Mouse (Mus musculus) right cerebral cortex, postnatal 36 days (tissue): ENCODE results near the gene Arhgef3.
"Not testable (repeated sequence)": the region's sequence is repeated elsewhere in the genome, so short reads cannot be mapped to it uniquely, and the experiment has no call there.

Experiments used
- DNase-seq, 2 experiments: peaks; one replicate each; pipeline ENCODE4 v3.0.0; 2022; ENCODE audit warnings: low spot score in 2 of 2, mixed read lengths in 1 of 2

Gene Arhgef3

DNA sequence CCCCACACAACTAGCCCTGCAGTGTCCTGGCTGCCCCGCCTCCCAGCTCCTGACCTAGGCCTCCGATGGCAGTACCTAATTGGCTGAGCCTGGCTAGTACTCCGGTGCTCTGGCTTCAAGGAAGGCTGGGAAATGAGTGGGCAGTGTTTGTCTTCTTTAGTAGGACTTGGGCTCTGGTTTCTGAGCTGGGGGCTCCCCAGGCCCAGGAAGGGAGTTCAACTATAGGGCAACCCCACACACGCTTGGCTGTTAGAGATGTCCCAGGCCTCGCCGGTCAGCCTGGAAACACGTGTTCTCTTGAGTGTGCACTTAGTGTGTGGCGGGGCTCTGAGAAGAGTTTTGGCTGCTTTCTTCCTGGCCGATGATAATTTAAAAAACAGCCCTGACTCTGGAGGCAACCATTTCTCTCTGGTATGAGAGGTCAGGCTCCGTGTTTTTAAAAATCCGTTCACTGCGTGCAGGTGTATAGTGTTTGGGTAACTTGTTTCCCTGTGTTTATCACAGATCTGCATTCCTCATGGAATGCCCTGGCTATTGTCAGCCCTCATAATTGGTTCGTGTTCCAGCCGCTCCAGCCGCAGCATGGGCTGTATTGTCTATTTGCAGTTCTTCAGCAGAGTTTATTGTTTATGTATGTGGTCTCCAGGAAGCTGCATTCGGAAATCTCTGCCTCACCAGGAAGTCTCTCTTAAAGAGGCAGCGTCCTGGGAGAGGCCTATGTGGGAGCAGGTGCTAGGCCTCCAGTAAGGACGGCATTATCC, 115.7 kb downstream of the Arhgef3 start:
- DNase-seq: no peak

DNA sequence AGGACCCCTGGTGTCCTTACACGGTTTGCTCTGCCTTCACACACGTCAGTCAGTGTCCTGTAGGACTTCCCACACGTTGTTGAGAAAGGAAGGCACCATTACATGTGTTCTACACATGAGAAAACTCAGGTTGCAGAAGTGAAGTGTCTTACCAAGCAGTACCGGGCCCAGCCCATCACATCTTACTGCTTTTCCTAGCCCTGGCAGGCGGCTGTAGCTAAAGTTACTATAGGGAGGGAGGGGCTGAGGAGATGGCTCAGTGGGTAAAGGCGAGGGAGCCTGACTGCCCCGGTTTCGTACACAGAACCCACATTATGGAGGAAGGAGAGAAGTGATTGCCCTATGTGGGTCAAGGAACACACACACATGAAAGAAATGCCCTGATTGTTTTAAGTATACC, 116.8 kb downstream of the Arhgef3 start:
- no peak for DNase-seq

DNA sequence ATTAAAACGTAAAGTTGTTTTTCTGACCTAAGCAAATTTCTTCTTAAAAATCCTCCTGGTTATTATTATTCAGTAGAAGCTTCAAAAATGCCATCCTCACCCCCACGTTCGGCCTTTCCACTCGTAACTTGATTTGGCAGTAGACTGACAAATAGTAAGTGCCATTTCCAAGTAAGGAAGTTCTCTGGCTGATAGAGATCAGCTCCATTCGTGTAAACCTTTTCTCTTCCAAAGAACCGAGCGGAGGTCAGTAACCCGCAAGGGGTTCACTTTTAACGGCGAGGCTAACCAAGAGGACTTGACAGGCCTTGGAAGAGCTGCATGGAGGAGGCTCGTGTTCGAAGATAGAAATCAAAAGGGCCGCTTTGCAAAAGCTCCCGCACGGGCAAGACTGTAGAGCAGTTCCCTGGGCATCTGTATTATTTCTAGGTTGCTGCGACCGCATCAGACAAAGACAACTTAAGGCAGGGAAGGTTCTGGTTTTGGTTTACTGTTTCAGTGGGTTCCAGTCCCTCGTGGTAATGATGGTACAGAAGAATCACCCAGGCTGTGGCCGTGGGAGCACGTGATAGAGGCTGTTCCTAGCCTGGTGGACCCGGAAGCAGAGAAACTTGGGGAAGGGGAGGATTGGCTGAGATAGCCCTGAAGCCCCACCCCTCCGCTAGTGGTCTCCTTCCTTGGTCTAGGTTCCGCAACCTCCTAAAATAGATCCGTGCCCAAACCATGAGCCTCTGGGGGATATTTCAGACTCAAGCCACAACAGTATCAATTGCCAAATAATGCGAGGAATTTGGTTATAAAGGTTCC, 117.5 kb downstream of the Arhgef3 start:
- no peak for DNase-seq

DNA sequence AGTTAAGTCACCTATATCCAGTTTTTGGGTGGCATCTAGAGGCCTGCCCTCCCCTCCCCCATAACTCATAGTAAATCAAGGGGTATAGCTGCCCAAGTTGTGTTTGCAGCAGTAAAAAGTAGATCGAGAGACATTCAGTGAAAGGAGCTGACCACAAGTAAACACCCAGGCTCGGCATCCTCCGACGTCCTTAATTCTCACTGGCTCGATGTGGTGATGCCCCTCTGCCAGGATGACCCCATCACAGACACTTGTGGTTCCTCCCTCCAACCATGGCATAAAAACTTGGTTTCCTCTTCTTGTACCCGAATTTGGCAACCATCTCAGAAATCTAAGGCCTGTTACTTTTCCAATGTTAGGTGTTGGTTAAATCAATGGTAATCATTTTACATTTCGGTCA, 118.4 kb downstream of the Arhgef3 start:
- DNase-seq: no peak

DNA sequence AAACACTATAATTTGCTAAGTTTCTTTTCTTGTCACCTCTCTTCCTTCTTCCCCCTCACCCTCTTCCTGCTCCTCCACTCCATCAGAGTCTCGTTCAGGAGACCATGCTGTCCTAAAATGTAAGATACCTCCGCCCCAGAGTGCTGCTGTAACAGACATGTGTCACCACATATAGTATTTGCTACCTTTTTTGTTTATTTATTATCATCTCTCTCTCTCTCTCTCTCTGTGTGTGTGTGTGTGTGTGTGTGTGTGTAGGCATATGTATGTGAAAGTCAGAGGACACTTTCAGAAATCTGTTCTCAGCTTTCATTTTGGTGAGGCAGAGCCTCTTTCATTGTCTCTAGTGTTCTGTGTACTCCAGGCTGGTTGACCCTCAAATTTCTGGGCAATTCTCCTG, 119.0 kb downstream of the Arhgef3 start:
- no peak for DNase-seq

DNA sequence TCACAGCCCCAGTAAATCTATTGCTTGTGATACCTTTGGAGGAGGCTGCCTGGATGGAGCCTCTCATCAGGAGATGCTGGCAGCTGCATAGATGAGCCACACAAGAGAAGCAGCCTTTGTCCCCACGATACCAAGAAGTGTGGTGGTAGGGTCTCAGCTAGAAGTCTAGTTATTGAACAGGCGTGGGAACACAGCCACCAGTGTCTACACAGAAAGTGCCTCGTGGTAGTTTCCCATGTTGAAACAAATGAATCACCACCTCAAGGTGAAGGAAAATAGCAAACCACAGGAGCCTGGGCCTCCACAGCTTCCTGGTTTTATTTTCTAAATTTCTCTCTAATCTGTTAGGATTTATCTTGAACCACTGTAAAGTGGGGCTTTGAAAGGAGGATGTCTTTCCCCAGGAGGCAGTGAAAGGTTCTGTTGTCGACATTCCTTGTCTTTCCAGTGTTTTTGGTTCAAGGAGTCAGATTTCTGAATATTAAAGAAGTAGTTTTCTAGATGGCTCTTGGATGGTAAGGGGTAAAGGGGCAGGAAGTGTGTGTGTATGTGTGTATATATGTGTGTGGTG, 119.7 kb downstream of the Arhgef3 start:
- no peak for DNase-seq

DNA sequence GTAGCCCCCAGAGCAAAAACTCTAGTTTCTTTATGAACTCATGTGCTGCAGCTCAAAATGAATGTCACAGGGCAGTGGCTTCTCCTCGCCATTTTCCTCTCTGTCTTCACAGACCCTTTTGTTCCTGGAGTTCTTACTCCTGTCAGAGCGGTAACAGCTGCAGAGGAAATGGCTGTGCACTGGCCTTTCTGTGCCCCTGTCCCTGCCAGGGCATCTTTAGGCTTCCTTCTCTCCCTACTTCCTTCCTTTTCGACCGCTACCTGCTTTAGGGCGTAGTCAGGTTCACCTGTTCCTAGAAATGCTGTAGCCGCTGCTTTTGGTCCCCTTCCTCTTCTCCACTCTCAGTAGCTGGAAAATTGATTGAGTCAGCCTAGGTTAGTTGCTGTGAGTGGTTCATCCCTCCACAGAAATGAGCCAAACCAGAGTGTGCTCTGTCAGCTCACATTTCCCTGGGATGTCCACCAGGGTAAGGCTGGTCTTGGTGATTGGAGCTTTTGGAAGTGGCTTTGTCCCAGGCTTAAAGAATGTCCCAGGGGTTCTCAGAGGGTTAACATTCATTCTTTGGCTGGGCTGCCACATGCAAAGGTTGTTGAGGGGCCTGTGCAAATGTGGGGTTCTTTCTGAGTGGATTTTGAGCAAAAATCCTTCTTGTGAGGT, 121.3 kb downstream of the Arhgef3 start:
- no peak for DNase-seq

DNA sequence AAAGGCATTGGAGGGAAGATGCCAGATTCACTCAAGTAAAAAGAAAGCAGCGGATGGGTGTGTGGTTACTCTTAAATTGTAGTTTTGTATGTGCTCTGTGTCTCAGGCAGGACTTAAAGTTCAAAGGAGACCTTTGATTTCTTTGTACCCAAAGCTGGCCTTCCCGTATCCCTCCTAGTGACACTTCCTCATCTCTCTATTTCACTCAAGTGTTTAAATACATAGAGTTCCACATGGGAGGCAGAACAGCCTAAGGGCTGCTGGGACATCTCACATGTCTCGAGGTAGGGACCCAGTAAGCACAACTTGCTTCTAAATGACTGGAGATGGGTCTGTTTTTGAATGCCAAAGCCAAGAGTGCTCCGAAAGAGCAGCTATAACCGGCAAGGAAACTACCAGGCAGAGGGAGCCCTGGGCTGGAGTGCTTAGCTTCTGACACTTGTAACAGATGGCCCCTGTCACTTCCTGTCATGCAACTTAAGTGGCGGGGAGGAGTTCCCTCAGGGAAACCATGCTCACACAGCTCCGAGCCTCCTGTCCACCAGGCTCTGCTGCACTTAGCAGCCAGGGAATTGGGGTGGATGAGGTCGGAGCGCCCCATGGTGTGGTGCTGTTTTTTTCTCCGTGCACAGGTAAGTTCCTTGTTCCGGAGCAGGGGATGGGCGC, 123.0 kb downstream of the Arhgef3 start:
- no peak for DNase-seq

DNA sequence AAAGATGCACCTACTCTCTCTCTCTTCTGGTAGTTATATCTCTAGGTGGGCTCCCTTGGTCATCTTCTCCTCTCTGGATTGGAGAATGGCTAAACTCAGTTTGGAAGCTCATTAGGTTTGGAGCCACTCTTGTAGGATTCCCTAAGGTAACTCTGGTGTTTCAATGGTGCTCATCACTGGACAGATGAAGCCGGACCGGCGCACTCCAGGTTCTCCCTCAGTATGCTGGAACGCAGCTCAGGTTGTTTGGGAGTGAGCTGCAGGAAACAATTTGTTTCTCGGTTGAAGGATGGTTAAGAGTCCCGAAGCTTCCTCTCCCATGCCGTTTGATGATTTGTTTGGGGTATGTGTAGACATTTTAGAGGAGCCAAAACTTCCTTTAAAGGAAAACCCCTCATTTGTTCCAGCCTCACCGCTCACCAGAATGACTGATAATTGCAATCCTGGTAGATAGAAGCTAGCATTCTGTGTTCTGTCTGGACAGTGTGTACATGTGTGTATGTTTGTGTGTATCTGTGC, 124.0 kb downstream of the Arhgef3 start:
- DNase-seq: no peak

DNA sequence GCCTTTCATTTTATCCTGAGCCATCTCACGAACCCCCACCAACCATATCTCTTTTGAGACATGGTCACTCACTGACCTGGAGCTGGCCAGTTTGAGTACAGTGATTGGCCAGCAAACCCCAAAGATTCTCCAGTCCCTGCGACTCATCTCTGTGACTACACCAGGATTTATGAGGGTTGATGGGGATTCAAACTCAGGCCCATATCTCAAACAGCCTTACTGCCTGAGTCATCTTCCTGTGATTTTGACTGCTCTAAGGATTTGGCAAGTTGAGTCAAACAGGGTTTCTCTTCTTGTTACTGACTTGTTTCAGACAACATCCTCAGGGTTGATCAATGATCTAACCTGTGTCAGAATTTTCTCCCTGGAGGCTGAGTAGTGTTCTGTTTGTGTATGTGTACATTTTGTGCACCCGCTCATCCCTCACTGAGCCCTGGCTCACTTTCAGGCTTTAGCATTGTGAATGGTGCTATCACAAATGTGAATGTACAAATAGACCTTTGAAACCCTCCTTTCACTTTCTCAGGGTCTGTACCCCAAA, 124.9 kb downstream of the Arhgef3 start:
- DNase-seq: no peak

DNA sequence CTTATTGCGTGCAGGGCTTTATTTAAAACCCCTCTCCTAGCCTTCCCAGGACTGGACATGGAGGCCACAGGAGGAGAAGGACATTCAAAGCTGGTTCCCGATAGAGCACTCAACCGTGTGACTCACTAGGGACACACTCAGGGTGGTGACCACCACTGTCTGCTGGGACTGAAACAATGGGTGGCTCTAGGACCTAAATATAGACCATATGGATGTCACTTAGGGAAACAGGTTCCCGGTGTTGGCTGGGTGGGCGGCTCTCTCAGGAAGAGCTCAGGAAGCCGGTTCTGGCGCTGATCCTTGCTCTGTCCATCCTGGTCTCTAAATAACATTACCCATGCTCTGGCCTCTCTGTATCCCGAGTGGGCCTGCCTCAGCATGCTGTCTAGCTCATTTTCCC, 127.6 kb downstream of the Arhgef3 start:
- DNase-seq: no peak

DNA sequence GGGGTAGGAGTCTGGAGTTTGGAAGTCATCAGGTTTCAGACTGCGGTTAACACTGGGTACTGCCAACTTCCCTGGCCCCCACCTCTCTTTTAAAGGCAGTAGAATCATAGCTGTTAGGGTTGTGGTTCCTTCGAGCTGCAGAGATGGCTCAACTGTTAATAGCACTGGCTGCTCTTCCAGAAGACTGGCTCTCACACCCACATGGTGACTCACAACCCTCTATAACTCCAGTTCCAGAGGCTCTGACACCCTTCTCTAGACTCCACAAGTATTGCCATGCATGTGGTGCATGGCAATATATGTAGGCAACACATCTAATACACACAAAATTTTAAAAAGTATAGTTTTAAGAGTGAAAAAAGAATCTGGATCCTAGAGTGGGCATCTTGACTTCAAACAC, 128.1 kb downstream of the Arhgef3 start:
- DNase-seq: no peak

DNA sequence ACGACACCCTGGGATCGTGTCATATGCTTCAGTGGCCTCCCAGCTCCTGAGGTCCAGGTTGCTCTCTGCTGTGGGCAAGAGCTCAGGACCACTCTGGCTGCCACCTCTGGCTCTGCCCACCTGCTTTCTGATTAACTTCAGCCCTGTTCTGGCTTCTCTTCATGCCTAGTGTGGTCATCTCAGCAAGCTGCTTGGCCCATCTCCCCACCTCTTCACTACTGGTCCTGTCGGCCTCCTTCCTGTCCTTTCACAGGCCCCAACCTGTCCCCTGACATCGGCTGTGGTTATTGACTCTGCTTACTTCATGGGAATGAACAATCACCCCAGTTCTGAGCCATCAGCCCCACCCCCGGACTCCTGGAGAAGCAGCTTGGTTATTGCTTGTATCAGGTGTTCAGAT, 128.9 kb downstream of the Arhgef3 start:
- no peak for DNase-seq

DNA sequence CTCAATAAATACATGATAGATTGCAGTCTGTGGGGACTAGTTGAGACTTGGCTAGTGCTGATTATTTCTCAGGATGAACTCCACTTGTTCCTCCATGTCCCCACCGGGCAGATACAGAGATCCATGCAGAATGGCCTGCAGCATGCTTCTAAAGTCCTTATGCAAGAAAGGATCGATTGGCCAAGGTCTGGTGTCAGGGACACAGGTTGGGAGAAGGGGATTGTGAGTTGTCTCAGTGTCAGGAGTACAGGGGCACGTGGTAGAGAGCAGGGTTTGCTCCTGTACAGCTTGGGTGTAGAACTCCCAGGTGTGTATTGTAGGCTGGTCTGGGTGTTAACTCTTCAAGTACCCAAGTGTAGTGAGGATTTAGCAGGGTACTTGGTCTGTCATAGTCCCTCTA, 130.2 kb downstream of the Arhgef3 start:
- no peak for DNase-seq

DNA sequence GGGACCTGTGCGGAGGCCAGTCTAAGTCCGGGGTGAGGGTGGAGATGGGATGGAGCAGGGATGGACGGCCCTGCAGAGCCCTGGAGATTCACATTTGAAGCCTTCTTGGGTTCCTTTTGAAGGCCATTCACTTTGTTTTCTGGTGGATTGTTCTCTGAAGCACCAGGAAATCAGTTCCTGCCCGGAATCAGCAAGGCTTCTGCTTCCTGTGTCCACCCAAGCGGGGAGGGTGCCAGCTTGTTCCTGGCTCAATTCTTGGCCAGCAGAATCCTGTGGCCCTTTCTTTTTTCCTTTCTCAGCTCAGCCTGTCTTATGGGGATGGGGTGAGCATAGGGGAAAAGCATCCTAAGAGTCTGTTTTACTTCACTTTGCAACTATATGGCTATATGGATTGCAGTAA, 131.7 kb downstream of the Arhgef3 start:
- no peak for DNase-seq

DNA sequence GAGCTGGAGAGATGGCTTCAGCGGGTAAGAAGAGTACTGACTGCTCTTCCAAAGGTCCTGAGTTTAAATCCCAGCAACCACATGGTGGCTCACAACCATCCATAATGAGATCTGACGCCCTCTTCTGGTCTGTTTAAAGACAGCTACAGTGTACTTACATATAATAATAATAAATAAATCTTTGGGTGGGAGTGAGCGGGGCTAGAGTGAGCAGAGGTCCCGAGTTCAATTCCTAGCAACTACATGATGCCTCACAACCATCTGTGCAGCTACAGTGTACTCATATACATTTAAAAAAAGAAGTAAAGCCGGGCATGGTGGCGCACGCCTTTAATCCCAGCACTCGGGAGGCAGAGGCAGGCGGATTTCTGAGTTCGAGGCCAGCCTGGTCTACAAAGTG, 132.2 kb downstream of the Arhgef3 start:
- not testable (repeated sequence) for DNase-seq

DNA sequence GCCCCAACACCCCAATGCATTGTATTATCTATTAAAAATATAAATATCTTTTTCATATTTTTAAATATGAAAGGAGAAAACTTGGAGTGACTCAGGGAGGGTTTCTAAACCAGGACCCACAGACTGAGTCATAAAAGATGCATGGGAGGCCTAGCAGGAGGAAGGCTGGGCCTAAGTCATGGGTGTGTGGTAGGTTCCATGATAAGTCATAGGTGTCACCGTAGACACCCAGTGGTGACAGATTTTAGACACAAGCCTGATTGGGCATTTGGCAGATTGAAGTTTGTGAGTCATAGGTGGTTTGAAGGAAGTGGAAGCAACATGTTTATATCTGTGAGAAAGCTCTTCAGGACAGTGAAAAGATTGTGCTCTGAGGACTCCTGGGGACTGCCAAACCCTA, 134.4 kb downstream of the Arhgef3 start:
- no peak for DNase-seq

DNA sequence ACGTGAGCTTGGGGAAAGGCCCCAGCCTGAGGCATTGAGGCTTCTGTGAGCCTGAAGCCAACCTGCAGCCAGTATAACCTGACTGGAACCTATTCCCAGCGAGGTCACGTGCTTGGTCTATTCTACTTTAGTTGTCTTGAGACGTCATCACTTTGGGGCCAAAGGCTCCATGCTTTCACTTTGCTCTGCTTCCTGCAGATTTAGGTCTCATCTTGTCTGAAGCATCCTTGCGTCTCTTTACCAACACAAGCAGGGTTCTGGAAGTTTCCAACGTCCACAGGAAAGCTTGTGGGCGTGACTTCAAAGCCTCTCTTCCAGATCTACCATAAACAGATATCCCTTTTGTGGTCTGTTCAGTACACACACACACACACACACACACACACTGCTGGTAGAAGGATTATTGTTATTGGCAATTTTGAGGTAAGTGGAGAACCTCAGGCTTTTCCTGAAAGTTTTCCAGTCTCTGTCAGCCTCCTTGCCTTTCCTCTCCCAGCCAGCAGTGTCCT, 135.6 kb downstream of the Arhgef3 start:
- no peak for DNase-seq

DNA sequence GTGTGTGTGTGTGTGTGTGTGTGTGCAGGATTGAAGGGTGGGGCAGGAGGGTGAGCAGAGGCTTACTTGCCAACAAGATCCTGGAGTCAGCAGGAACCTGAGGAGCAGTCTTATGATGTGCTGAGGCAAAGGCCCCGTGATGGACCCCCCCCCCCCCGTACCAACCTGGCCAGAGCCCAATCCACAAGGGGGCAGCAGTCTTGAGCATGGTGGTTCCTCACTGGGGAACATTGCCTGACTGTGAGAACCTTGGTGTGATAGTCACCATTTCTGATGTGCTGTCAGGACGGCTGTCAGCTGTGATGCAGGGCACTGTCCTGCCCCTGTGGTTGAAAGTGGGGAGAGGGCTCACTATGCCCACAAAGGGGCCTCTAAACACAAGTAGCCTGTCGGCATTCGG, 138.7 kb downstream of the Arhgef3 start:
- DNase-seq: no peak

DNA sequence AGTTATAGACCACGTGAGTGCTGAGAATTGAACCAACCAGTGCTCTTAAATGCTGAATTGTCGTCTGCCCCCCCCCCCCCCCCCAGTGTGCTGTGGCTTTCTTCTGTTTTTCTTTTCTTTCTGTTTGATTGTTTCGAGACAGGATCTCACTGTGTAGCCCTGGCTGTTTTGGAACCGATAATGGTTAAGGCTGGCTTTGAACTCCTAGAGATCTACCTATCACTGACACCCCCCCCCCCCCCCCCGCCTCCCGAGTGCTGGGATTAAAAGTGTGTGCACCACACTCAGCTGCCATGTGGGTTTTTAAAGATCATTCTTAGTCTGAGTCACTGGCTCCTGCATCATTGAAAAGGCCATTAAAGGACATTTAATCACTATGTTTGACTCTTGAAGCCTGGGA, 147.7 kb downstream of the Arhgef3 start:
- no peak for DNase-seq

DNA sequence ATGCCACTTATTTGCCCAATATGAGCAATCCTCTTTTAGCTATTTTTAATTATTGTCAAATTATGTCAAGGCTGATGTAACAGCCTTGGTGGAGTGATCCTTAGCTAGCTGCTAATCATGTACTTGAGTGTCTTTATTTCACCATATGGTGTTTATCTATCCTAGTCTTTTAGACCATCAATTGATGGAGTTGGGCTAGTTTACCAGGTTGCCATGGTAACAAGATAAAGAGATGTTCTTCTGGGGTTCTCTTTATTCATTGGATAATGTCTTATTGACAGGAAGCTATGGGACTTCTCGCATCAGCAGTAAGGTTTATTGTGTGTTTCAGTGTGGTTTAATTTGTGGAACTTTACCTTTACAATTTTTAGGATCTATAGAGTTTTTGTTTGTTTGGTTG, 151.9 kb downstream of the Arhgef3 start:
- DNase-seq: no peak
